Mouse (Mus musculus) lung, adult 2 months (tissue): ENCODE data around the gene Kif6.

Experiments
- CTCF ChIP-seq: fragments of 200-500 bp; IDR thresholded peaks from 2 replicates; pipeline ENCODE4 v1.5.1; 2011; ENCODE audit warnings: mild to moderate bottlenecking, low read length, control low read depth; ENCODE audit not compliant: insufficient read depth
- POLR2A ChIP-seq: fragments of 200-500 bp; IDR thresholded peaks from 2 replicates; pipeline ENCODE4 v1.6.1; 2011; ENCODE audit warnings: low read depth, mild to moderate bottlenecking, control low read depth, low read length, borderline replicate concordance; ENCODE audit errors: extremely low read depth

GRCm38 (mm10) chr17:49936214-49936613 is 321.3 kb downstream of the Kif6 start:
- TF ChIP-seq CTCF = no peak
- no peak for TF ChIP-seq POLR2A
